Mouse (Mus musculus) CH12.LX (cell line): ENCODE measurements around the gene Mgat4e. TPM values are rescaled to one million over a fixed set of nuclear protein-coding genes. Genes with fewer than 3 reads are reported as not detected.

ENCODE experiments used
- DNase-seq: peaks from one replicate; pipeline ENCODE4 v3.0.0-alpha.2; 2013; ENCODE audit errors: extremely low read depth
- H3K27ac ChIP-seq: 2 replicates; pipeline ENCODE4 v1.5.1; 2012; ENCODE audit warnings: low read depth, mild to moderate bottlenecking, control low read depth, moderate library complexity; ENCODE audit not compliant: insufficient read depth
- H3K27me3 ChIP-seq: replicated peaks from 2 replicates; pipeline ENCODE3; 2012; ENCODE audit warnings: inconsistent platforms
- H3K36me3 ChIP-seq, 2 experiments: replicated peaks in 1 of 2; 2 replicates each; pipeline versions ENCODE3 to v1.6.1; 2012; ENCODE audit warnings: inconsistent platforms in 1 of 2, low read length in 1 of 2, mild to moderate bottlenecking in 1 of 2, mixed read lengths in 1 of 2, moderate library complexity in 1 of 2; ENCODE audit not compliant: control insufficient read depth in 1 of 2, insufficient read depth in 1 of 2
- H3K4me1 ChIP-seq, 2 experiments: 2 replicates each; pipeline ENCODE4 v1.6.1; 2012; ENCODE audit warnings: inconsistent platforms in 1 of 2, moderate library complexity in 1 of 2; ENCODE audit not compliant: insufficient read depth in 2 of 2, control insufficient read depth in 1 of 2
- H3K4me2 ChIP-seq: 2 replicates; pipeline ENCODE4 v1.6.1; 2012; ENCODE audit warnings: low read depth, mild to moderate bottlenecking, control low read depth; ENCODE audit not compliant: poor library complexity, insufficient read depth, severe bottlenecking
- H3K4me3 ChIP-seq, 3 experiments: fragments of 150-350 bp in 1 of 3; sonication (generic) in 1 of 3; replicated peaks in 1 of 3; 2 replicates each; pipeline versions ENCODE3 to v1.5.1; 2011 to 2012; ENCODE audit warnings: low read depth in 2 of 3, low read length in 2 of 3, mild to moderate bottlenecking in 2 of 3, moderate library complexity in 2 of 3, control low read depth in 1 of 3, improper control_type of control experiment in 1 of 3, inconsistent platforms in 1 of 3, mixed read lengths in 1 of 3; ENCODE audit not compliant: poor library complexity in 1 of 3
- H3K79me2 ChIP-seq: replicated peaks from 2 replicates; pipeline ENCODE4 v1.6.1; 2012; ENCODE audit warnings: mild to moderate bottlenecking, moderate library complexity; ENCODE audit not compliant: control insufficient read depth, poor library complexity, insufficient read depth, severe bottlenecking; ENCODE audit errors: extremely low read depth
- H3K9ac ChIP-seq: 2 replicates; pipeline ENCODE4 v1.6.1; 2012; ENCODE audit warnings: low read depth, mild to moderate bottlenecking, control low read depth, moderate library complexity; ENCODE audit not compliant: insufficient read depth
- H3K9me3 ChIP-seq: replicated peaks from 2 replicates; pipeline ENCODE3; 2012; ENCODE audit warnings: low read length, inconsistent platforms, mixed read lengths
- BHLHE40 ChIP-seq: IDR thresholded peaks from 2 replicates; pipeline ENCODE4 v1.6.1; 2011; ENCODE audit warnings: mild to moderate bottlenecking, low read depth, low read length, improper control_type of control experiment
- CHD1 ChIP-seq: IDR thresholded peaks from 2 replicates; pipeline ENCODE4 v1.6.1; 2012; ENCODE audit warnings: low read depth, low read length, improper control_type of control experiment, inconsistent platforms
- CTCF ChIP-seq, 2 experiments: IDR thresholded peaks in 1 of 2; conservative IDR thresholded peaks in 1 of 2; 2 replicates each; pipeline ENCODE4 v1.5.1; 2011 to 2012; ENCODE audit warnings: low read depth in 2 of 2, low read length in 2 of 2, improper control_type of control experiment in 1 of 2, inconsistent platforms in 1 of 2, mild to moderate bottlenecking in 1 of 2, moderate library complexity in 1 of 2
- EP300 ChIP-seq: IDR thresholded peaks from 2 replicates; pipeline ENCODE4 v1.6.1; 2011; ENCODE audit warnings: low read length, improper control_type of control experiment
- ETS1 ChIP-seq: conservative IDR thresholded peaks from 2 replicates; pipeline ENCODE4 v1.6.1; 2012; ENCODE audit warnings: low read depth, mild to moderate bottlenecking, inconsistent platforms, low read length, improper control_type of control experiment, moderate library complexity
- GABPA ChIP-seq: IDR thresholded peaks from 2 replicates; pipeline ENCODE4 v1.6.1; 2012; ENCODE audit warnings: low read depth, low read length, improper control_type of control experiment, inconsistent platforms; ENCODE audit not compliant: insufficient replicate concordance
- IRF4 ChIP-seq: IDR thresholded peaks from 2 replicates; pipeline ENCODE4 v1.6.1; 2014; ENCODE audit warnings: low read depth, mild to moderate bottlenecking, inconsistent platforms, low read length, improper control_type of control experiment
- MAZ ChIP-seq: IDR thresholded peaks from 2 replicates; pipeline ENCODE4 v1.6.1; 2012; ENCODE audit warnings: low read depth, mild to moderate bottlenecking, inconsistent platforms, low read length, improper control_type of control experiment, moderate library complexity
- MEF2A ChIP-seq: IDR thresholded peaks from 2 replicates; pipeline ENCODE4 v1.6.1; 2014; ENCODE audit warnings: low read depth, mild to moderate bottlenecking, inconsistent platforms, low read length, improper control_type of control experiment, borderline replicate concordance
- MXI1 ChIP-seq: IDR thresholded peaks from 2 replicates; pipeline ENCODE4 v1.6.1; 2011; ENCODE audit warnings: mild to moderate bottlenecking, low read depth, low read length, improper control_type of control experiment
- NELFE ChIP-seq: IDR thresholded peaks from 2 replicates; pipeline ENCODE4 v1.6.1; 2011; ENCODE audit warnings: low read depth, low read length, improper control_type of control experiment
- PAX5 ChIP-seq: IDR thresholded peaks from 2 replicates; pipeline ENCODE4 v1.6.1; 2012; ENCODE audit warnings: low read length, inconsistent platforms, mixed read lengths
- POLR2A ChIP-seq: IDR thresholded peaks from 2 replicates; pipeline ENCODE4 v1.6.1; 2011; ENCODE audit warnings: low read depth, mild to moderate bottlenecking, improper control_type of control experiment, low read length
- POLR2AphosphoS2 ChIP-seq: IDR thresholded peaks from 2 replicates; pipeline ENCODE4 v1.6.1; 2011; ENCODE audit warnings: low read depth, low read length, improper control_type of control experiment
- RAD21 ChIP-seq: IDR thresholded peaks from 2 replicates; pipeline ENCODE4 v1.6.1; 2011; ENCODE audit warnings: low read depth, mild to moderate bottlenecking, low read length, improper control_type of control experiment, moderate library complexity
- TBP ChIP-seq: conservative IDR thresholded peaks from 2 replicates; pipeline ENCODE4 v1.6.1; 2011; ENCODE audit warnings: low read depth, low read length, improper control_type of control experiment
- TCF12 ChIP-seq: IDR thresholded peaks from 2 replicates; pipeline ENCODE4 v1.6.1; 2014; ENCODE audit warnings: low read depth, mild to moderate bottlenecking, inconsistent platforms, low read length, improper control_type of control experiment
- UBTF ChIP-seq: IDR thresholded peaks from 2 replicates; pipeline ENCODE4 v1.6.1; 2012; ENCODE audit warnings: low read depth, mild to moderate bottlenecking, inconsistent platforms, low read length, improper control_type of control experiment, moderate library complexity
- USF1 ChIP-seq: IDR thresholded peaks from 2 replicates; pipeline ENCODE4 v1.6.1; 2014; ENCODE audit warnings: low read depth, mild to moderate bottlenecking, inconsistent platforms, low read length, improper control_type of control experiment
- USF2 ChIP-seq: conservative IDR thresholded peaks from 2 replicates; pipeline ENCODE4 v1.6.1; 2011; ENCODE audit warnings: low read depth, low read length, improper control_type of control experiment
- ZC3H11A ChIP-seq: IDR thresholded peaks from 2 replicates; pipeline ENCODE4 v1.6.1; 2012; ENCODE audit warnings: low read depth, mild to moderate bottlenecking, inconsistent platforms, low read length, improper control_type of control experiment
- ZKSCAN1 ChIP-seq: IDR thresholded peaks from 2 replicates; pipeline ENCODE4 v1.6.1; 2012; ENCODE audit warnings: low read depth, inconsistent platforms, low read length, improper control_type of control experiment, borderline replicate concordance
- ZNF384 ChIP-seq: IDR thresholded peaks from 2 replicates; pipeline ENCODE4 v1.6.1; 2012; ENCODE audit warnings: low read depth, low read length, improper control_type of control experiment, inconsistent platforms
- dilution Hi-C: fragments of 300-500 bp; cut with MboI; formaldehyde crosslinking; loops from 2 replicates; pipeline ENCODE4 v1.14.3; 2020; ENCODE audit warnings: low sequenced_read_pairs; ENCODE audit not compliant: extremely low pct_unique_long_range_greater_than_20kb, extremely low pct_ligation_motif_present
- in situ Hi-C: fragments of 300-500 bp; cut with MboI; formaldehyde crosslinking; loops from 3 replicates; pipeline ENCODE4 v1.14.3; 2019; ENCODE audit warnings: low sequenced_read_pairs, low pct_ligation_motif_present, low pct_unique_long_range_greater_than_20kb, mixed read lengths
- polyA plus RNA-seq: library from polyadenylated mRNA; unstranded; fragments of >175 nt; gene quantifications from 2 replicates; pipeline ENCODE4 v1.2.1, GENCODE M21; 2012; ENCODE audit warnings: low read depth; ENCODE audit not compliant: insufficient read length
- total RNA-seq, 2 experiments: library from RNA; depleted of rRNA; stranded (reverse); fragments of 300-350 nt in 1 of 2; fragments of >200 nt in 1 of 2; gene quantifications; 2 replicates each; pipeline ENCODE4 v1.2.3; 2012 to 2014

Mgat4e gene
- total and polyA plus RNA-seq, 3 experiments = 0.08 TPM; not detected in 2

DNA sequence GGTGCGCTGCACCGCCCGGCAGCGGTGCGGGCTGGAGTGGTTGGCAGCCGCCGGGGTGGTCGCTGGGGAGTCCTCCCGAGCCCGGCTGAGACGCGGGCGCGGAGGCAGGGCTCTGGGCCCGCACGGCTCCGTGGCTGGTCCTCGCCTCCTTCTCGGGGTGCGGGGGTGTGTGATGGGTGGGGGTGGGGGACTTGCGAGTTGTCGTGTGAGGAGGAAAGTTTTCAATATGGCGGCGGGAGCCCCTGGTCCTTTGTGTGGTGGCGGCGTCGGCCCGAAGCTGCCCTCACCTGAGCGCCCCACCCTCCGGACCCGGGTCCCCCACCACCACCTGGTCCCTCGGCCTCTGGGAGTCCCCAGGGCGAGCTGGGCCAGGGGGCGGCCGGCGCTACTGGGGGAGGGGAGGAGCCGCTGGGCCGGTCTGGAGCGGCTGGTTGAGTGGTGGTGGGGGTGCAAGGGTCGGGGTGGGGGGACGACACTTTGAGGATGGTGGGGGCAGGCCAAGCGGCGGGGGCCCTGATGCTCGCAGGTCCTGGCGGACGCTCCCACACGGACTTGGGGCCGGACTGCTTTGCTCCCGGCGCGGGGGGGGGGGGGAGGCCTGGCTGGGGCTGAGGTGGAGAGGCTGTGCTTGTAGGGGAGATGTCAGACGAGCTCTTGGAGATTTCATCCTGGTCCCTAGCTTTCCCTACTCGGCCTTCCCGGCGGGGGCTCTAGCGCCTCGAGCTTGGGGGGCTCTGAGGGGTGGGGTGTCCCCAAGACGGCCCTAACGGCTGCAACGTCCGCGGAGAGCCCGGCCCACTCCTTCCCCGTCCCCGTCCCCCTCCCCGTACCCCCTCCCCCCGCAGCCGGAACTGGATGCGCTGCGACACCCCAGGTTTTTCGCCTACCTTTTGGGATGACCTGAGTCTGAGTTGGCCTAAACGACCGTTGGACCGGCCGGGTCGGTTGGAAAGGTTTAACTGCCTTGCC lies 11.6 kb upstream of the Mgat4e start:
- TF ChIP-seq CTCF (conservative IDR thresholded peaks at IDR 0.05 in 1 of 2, IDR thresholded peaks at IDR 0.05 in 1 of 2; ENCODE audit: low read depth in 2 of 2, low read length in 2 of 2) (no peak), TCF12 (0 out of 2 replicates have a peak, but pooled peaks have one; percentile 14)
- Histone ChIP-seq H3K9ac (peak overlapping the region; percentile 69), H3K4me3 (peak overlapping the region; percentile 52 to 96 (median 76)), H3K27me3 (peaks cover 20% of the 10 kb centered on the region), H3K4me1 (peaks cover 5 to 19% of the 10 kb centered on the region in 2 experiments), H3K27ac (peak overlapping the region; percentile 27; the same call in 1 of the 2 replicates), H3K9me3 (no peaks in the 10 kb centered on the region), H3K79me2 (peaks cover 54% of the 10 kb centered on the region), H3K36me3 (no peaks in the 10 kb centered on the region), H3K4me2 (peak overlapping the region; percentile 85)
- dilution Hi-C loops (no loop called here), in situ Hi-C loops (no loop called here)
- no peak for DNase-seq

DNA sequence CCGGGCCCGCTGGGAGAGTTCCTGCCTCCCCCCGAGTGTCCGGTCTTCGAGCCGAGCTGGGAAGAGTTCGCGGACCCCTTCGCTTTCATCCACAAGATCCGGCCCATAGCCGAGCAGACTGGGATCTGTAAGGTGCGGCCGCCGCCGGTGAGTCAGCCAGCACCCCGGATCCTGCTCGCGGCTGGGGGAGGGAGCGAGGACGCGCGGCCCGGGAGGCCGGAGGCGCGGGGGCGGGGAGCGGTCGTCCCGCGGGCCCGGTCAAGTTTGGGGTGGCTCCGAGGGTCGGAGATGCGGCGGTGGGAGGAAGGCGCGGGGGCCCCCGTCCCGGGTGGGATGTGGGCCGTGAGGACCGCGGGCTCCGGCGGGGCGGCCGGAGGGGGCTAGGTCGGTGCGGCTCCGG lies 10.9 kb upstream of the Mgat4e start:
- Histone ChIP-seq H3K4me1 (peaks cover 6 to 19% of the 10 kb centered on the region in 2 experiments), H3K27ac (peak overlapping the region; percentile 27), H3K36me3 (no peaks in the 10 kb centered on the region), H3K4me2 (no peak overlapping the region), H3K27me3 (peaks cover 27% of the 10 kb centered on the region), H3K4me3 (peak overlapping the region; percentile 52 to 96 (median 76)), H3K79me2 (peaks cover 48% of the 10 kb centered on the region), H3K9me3 (no peaks in the 10 kb centered on the region), H3K9ac (peak overlapping the region; percentile 69)
- dilution Hi-C loops = no loop called here
- no peak for DNase-seq
- in situ Hi-C loops = no loop called here
- TF ChIP-seq UBTF (peak; percentile 7; the same call in 1 of the 2 replicates), ZNF384 (no peak)

DNA sequence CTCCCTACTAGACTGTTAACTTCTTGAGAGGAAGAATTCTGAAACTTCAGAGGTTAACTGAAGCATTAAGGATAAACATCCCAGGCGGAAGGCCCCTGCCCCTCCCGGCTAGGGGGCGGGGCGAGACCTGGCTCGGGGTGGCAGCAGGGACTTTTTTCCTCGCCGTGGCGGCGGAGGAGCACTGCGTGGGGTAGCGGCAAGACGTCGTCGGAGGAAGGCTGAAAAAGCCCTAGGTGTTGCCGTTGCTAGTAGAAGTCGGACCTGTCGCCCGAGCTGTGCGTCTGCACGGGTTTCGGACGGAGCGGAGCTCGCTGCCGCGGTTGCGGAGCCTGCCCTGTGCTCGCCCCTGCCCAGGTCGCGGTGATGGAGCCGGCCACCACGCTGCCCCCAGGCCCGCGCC lies 10.5 kb upstream of the Mgat4e start, which contains the start of gene Kdm5b:
TSS of gene Kdm5b (plus strand) at position 196 of the 400 bp plus-strand sequence.
- H3K27me3 ChIP-seq = peaks cover 31% of the 10 kb centered on the region
- peaks cover 44% of the 10 kb centered on the region for H3K79me2 ChIP-seq
- peaks cover 6 to 19% of the 10 kb centered on the region in 2 experiments for H3K4me1 ChIP-seq
- H3K4me3 ChIP-seq = peak within 1 kb of the TSS; percentile 52 to 96 (median 76)
- no peak within 1 kb of the TSS; the same call in 1 of the 2 replicates for H3K4me2 ChIP-seq
- in situ Hi-C loops = no loop called here
- peak; percentile 51 for DNase-seq
- H3K9ac ChIP-seq = peak within 1 kb of the TSS; percentile 69
- no peaks in the 10 kb centered on the region for H3K36me3 ChIP-seq
- no peaks in the 10 kb centered on the region for H3K9me3 ChIP-seq
- dilution Hi-C loops = no loop called here
- peak within 1 kb of the TSS; percentile 27 for H3K27ac ChIP-seq
- TF ChIP-seq USF1 (no peak), ZC3H11A (no peak), POLR2AphosphoS2 (0 out of 2 replicates have a peak, but pooled peaks have one; percentile 43), ZKSCAN1 (peak; percentile 25; the same call in 1 of the 2 replicates), ETS1 (peak; percentile 63), IRF4 (peak; percentile 72), PAX5 (no peak), BHLHE40 (peak; percentile 60), TBP (peak; percentile 94), MEF2A (peak; percentile 77), RAD21 (no peak), GABPA (no peak), CHD1 (no peak), USF2 (no peak), MXI1 (peak; percentile 94), EP300 (no peak), MAZ (peak; percentile 96), POLR2A (peak; percentile 89), ZNF384 (peak; percentile 37; the same call in 1 of the 2 replicates), NELFE (peak; percentile 86)
